Mouse (Mus musculus): ENCODE data around the gene Smg7. TPM values are rescaled to one million over a fixed set of nuclear protein-coding genes. Genes with fewer than 3 reads are reported as not detected.
"Not testable (repeated sequence)": the region's sequence is repeated elsewhere in the genome, so short reads cannot be mapped to it uniquely, and the experiment has no call there.

The Smg7 gene
- total RNA-seq (2021) = 10 to 100 TPM; 40.1 to 45.2 TPM

DNA sequence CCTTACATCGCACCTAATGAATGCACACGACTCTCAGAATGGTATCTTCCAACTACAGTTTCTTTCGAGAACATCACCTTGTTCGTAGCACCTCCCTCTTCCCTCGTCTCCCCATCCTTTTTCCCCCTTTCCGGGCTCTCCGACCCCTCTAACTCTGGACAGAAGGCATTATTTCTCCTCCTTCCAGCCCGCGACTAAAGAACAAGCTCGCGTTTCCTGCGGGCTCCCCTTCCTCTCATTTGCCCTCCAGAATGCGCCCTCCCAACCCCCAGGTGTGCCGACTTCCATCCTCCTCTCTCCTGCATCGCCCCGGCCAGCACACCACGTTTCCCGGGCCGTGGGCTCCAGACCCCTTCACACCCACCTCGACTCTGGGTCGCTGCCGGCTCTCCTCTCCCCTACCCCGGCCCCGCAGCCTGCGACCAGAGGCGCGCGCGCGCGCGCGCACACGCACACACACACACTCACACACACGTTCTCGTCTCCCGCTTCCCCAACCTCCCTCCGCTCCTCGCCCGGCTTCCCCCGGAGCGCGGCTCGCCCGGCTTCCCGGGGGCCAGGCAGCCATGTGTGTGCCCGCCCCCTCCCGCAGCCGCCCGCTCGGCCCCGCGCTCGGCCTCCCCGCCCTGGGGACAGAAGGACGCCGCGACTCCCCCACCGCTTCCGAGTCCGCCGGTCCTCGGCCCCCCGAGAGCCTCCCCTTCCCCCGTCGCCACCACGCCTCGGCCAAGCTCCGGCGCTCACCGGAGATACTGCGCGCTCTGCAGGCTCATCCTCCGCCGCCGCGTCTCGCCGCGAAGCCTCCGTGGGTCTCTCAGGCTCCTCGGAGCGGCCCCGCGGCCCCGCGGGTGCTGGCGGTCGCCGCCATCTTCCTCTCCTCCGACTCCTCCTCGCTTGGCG lies at the start of gene Smg7:
TSS of gene Smg7 (minus strand) at position 882 of the 900 bp plus-strand sequence.
- intact Hi-C loops (cut with DNase I) = loop anchor here (5.0 to 10.0 kb wide), 3 partner anchors 55 to 483 kb away; no protein-coding TSS in a partner anchor
- DNase-seq = peak in 1 of 2 experiments; percentile 80

GRCm38 (mm10) chr1:152942977-152943376 lies 40.5 kb upstream of the Smg7 start:
- intact Hi-C loops (cut with DNase I) = no loop called here
- no peak for DNase-seq

DNA sequence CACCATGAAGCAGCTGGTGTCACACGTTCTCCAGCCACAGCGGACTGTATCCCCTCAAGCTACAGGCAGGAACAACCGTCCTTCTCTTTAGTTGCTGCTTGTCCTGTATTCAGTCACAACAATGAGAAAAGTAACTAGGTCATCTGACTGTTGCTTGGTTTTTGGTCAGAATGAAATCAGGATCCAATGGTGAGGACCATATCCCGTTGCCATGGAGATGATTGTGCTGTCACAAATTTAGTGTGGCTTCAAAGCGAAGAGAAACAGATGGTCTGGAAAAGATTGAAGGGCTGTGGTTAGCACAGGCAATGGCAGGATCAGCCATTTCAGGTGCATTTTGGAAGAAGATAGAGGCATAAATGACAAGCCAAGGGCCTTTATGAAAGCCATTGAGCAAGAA lies 33.9 kb upstream of the Smg7 start:
- DNase-seq = no peak
- intact Hi-C loops (cut with DNase I) = no loop called here

DNA sequence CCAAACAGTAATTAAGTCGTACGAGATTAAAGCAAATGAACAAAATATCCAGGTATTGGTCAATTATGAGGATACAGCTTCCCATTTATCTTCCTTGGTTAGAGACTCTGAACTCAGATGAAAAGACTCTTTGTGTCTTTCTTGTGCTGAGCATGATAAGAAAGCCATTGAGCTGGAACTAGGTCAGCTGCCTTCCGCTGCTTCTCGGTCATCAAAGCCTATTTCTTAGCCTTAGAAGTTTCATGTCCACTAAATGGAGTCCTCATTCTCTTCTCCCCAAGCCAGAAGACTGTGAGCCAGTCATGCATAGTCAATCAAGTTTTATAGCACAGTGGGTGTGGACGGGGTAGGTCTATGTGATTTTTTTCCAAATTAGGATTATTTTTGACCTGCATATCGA lies 33.0 kb upstream of the Smg7 start:
- no peak for DNase-seq
- intact Hi-C loops (cut with DNase I) = no loop called here

- DNase-seq = no peak
- intact Hi-C loops (cut with DNase I) = no loop called here
Measured at GRCm38 (mm10) chr1:152933962-152934361, 31.5 kb upstream of the Smg7 start.

DNA sequence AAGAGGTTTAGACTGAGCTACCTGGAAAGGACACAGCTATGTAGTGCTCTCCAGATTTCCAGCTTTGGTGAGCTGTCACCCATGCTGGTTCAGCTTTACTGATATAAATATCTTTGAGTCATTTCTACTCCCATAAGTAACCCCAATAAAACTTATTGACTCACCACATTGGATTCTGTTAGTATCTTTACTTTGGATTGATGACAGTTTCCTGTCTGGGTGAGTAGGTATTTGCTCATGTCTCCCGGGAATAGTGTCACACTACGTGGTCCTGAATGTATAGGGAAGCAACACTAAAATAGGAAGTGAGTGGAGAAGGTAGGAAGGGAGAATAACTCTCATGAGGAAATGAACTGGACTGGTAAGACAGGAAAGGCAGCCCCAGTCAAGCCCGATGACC lies 19.3 kb upstream of the Smg7 start:
- intact Hi-C loops (cut with DNase I) = no loop called here
- DNase-seq = no peak

DNA sequence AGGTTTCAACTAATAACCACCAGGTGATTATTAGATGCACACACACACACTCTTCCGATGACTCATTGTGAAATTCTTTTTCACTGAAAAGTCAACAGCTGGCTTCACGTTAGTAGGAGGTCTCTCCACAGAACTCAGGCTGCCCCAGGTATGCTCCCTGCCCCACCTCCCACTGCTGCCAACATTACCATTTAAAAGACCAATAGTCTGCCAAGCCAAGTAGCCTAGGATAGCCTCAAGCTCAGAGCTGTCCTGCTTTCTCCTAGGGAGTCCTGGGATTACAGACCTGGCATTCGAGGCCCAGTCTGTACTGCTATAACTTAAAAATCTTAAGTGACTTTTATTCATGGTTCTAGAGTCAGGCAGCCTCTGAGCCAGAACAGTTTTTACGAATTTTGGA lies 15.2 kb upstream of the Smg7 start:
- intact Hi-C loops (cut with DNase I) = no loop called here
- DNase-seq = no peak

GRCm38 (mm10) chr1:152916936-152917335 lies 14.5 kb upstream of the Smg7 start:
- intact Hi-C loops (cut with DNase I) = no loop called here
- no peak for DNase-seq

- intact Hi-C loops (cut with DNase I) = no loop called here
- DNase-seq = no peak
Measured at GRCm38 (mm10) chr1:152915766-152916165, 13.3 kb upstream of the Smg7 start.

- no peak for DNase-seq
Measured at GRCm38 (mm10) chr1:152913483-152914460, 11.3 kb upstream of the Smg7 start.

DNA sequence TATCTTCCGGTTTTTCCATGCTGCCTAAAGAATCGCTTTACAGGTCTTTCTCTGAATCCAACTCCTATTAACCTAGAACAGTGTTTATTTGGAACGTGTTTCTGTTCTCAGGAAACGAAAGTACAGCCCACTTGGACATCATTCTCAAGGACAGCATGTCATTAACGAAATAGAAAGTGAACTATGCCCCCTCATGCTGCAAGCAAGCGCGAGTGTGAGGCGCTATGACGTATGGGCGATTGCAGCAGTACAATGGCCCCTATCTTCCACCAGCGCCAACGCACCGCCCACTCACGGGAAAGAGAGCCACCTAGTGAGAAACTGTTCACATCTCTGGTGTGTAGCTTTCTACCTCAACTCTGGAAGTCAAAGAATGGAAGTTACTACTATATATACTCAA lies 2.0 kb upstream of the Smg7 start:
- peak; percentile 74 to 75 for DNase-seq
- intact Hi-C loops (cut with DNase I) = loop anchor here (1.0 to 10.0 kb wide), 5 partner anchors 57 to 480 kb away; no protein-coding TSS in a partner anchor

More at GRCm38 (mm10) chr1:152913483-152914460, 11.3 kb upstream of the Smg7 start:
- intact Hi-C loops (cut with DNase I) = no loop called here

DNA sequence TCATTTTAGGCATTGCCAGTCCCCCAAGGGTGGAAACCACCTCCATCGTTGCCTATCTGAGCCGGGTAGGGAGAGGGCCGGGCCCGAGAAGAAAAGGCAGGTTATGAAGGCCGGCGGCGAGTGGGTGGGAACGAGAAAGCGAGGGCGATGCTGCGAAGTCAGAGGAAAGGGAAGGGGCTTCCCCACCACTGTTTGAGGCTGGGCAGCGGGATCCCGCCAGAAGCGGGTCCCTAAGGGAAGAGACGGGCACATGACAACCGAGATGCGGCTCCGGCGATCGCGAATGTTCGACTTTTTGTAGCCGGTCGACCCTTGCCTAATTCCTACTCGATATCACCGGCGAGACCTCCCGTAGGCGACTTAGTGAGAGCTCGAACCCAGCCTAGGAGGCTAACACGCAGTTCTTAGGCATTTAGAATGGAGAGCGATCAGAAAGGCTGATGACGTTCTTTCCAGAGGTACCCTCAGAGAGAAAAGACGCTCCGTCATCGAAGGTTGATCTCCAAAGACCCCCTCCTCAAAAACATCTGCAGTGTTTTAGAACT lies 1.2 kb upstream of the Smg7 start:
- peak in 1 of 2 experiments; percentile 54 for DNase-seq
- intact Hi-C loops (cut with DNase I) = loop anchor here (1.0 to 10.0 kb wide), 5 partner anchors 56 to 481 kb away; no protein-coding TSS in a partner anchor

DNA sequence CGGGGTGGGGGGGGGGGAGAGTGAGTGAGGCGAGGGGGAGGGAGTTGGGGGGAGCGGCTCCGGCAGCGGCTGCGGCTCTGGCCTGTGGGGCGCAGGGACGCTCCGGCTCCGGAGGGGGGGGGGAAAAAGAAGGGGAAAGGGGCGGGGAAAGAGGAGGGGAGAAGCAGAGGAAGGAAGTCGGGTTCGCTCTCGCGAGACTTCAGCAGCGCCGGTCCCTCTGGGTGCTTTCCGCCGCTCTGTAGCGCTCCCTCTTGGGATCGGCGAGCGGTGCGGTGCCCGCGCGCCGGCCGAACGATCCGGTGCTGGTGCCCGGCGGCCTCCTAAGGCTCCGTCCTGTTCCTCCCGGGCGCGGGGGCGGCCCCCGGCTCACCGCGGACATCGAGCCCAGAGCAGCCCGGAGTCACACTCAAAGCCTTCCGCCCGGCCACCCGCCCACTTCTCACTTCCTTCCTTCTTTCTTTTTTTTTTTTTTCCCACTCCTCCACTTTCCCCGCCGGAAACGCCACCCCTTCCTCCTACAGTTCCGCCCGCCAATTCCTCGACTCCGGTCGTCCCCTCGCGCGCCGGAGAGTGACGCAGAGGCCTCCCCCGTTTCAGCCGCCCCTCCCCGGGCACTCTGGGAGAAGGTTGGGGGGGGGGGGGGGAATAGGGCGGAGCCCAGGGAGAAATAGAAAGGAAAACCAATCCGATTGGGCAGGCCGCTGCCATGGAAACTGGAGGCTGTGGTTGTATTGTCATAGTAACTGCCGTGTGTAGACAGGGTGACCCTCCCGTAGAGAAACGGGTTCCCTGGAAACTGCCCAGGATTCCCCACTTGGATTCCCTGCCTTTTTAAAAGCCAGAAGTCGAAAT lies 445 bp upstream of the Smg7 start:
- intact Hi-C loops (cut with DNase I) = loop anchor here (5.0 to 10.0 kb wide), 3 partner anchors 56 to 482 kb away; no protein-coding TSS in a partner anchor
- peak; percentile 91 to 97 for DNase-seq

GRCm38 (mm10) chr1:152901419-152901764 lies 1.1 kb downstream of the Smg7 start:
- DNase-seq = no peak
- intact Hi-C loops (cut with DNase I) = loop anchor here (5.0 to 10.0 kb wide), 3 partner anchors 54 to 483 kb away; no protein-coding TSS in a partner anchor

DNA sequence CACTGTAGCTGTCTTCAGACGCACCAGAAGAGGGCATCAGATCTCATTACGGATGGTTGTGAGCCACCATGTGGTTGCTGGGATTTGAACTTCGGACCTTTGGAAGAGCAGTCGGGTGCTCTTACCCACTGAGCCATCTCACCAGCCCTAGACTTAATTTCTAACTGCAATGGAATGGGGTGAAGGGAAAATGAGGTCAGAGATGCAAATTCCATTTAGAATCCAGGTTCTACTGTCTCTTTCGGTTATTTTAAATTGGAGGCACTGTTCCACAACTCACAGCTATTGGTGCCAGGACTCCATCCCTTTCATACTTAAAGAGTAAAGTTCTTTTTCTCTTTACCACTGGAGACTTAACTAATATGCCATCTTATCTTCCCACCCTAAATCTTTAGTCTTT lies 14.4 kb downstream of the Smg7 start:
- DNase-seq; intact Hi-C loops (cut with DNase I): not testable (repeated sequence)

DNA sequence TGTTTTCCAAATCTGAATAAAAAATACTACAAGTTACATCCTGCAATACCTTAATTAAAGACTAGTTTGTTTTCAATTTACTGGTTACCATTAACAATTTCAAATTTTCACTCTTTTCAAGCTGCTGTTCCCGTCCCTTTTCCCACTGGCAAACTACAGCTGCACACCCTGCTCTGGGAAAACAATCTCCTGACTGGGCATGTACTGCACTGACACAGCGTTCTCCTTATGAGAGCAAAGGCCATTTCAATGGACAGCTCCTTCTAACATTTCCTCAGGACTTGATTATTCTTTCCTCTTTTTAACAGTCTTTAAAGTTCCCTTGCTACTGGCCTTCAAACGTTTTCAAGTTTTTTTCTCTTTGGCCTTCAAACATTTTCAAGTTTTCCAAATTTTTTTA lies 31.4 kb downstream of the Smg7 start:
- DNase-seq = no peak
- intact Hi-C loops (cut with DNase I) = no loop called here

DNA sequence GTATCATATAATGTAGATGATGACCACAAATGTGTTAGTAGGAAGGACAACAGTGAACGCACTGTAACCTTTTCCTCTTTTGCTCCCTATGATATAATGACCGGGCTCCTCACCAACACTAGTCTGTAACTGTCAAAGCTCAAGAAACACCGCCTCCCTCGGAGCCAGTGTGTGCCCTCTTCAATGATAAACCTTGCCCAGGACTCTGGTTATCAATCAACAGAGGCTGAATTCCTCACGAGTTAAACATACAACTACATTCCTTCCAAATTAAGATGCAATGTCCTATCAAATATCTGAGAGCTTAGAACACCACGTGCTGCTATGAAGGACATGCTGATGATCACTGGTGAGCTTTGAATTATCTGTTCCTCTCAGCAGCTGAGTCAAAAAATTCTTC lies 32.5 kb downstream of the Smg7 start:
- intact Hi-C loops (cut with DNase I) = no loop called here
- DNase-seq = no peak

DNA sequence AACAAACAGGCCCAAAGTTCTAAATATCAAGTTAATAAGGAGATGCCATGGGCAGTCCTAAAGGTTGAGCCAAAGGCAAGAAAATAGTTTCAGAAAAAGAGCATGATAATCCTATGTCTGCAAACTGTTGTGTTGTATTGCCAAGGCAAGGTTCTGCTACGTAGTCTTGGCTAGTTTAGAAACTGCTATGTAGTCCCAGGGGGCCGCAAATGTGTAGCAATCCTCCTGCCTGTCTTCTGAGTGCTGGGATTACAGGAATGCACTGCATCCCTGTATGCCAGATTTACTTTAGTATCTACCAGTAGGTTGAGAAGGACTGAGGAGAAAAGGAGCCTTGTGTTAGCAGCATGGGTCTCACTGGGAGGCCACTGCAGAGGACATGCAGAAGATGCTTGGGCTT lies 55.6 kb downstream of the Smg7 start:
- DNase-seq = no peak
- intact Hi-C loops (cut with DNase I) = loop anchor here (5.0 kb wide), 1 partner anchor 55 kb away; the partner anchor contains the start of gene Smg7

DNA sequence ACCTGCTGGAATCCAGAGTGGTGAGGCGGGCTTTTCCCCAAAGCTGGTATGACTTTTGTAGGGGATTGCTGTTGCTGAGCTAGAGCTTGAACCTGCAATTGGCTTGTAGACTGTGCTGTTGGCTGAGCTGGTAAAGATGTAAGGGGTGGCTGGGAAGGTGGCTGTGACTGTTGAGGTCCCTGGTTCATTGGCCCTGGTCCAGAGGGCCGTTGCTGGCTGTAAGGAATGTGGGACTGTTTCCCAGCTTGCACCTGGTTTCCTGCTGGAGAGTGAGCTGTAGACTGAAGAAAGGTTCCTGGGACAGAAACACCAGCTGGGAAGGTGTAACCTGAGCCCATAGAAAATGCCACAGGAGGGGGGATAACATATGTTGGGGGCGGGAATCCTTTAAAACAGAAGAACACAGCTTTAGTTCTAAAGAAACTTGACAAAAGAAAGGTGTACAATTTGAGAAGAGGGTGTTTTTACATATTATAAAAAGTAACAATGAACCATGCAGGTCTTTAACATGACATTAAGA lies 57.2 kb downstream of the Smg7 start:
- intact Hi-C loops (cut with DNase I) = loop anchor here (5.0 kb wide), 1 partner anchor 57 kb away; the partner anchor contains the start of gene Smg7
- no peak for DNase-seq

Data from heart, postnatal 36 days (tissue).